Mouse (Mus musculus): ENCODE results near the gene Znhit2. TPM values are rescaled to one million over a fixed set of nuclear protein-coding genes. Genes with fewer than 3 reads are reported as not detected.

Znhit2 gene
- polyA plus RNA-seq, 1 experiment from 2014 or later = 33.9 TPM

DNA sequence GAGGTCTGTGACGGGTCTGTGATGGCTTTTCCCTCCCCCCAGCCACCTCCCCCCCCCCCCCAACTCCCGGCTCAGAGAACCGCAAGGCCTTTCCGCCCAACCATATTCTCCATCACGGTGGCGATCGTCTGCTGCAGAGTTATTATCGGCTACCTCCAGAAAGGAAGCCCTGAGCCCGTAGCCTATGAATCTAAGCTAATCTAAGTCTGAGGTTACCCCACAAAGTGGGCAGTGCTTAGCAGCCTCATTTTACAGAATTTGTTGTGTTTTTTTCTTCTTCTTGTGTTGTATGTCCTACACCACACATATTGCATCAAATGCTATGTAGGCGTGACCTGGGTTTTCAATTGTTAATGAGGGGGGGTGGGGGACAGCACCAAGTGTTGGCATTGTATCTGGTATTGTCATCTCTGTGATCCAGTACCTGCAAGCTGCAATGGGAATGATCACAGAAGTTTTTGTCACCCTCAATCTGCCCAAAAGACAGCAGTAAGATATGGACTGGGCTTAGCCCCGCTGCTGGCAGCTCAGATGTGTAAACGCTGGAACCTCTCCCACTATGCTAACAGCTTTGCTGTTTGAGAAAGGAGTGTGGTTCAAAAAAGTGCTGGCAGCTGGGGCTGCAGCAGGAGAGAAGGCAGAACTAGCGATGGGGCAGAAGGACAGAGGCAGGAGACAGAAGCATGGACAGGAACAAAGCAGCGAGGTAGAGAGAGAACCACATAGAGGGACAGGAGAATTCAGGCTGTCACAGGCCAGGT lies 30.3 kb upstream of the Znhit2 start:
- ATAC-seq (no peak), DNase-seq (ENCODE audit: low spot score) (no peak)
- H3K9ac ChIP-seq (replicated peaks; ENCODE audit: low read depth) = no peak overlapping the region

DNA sequence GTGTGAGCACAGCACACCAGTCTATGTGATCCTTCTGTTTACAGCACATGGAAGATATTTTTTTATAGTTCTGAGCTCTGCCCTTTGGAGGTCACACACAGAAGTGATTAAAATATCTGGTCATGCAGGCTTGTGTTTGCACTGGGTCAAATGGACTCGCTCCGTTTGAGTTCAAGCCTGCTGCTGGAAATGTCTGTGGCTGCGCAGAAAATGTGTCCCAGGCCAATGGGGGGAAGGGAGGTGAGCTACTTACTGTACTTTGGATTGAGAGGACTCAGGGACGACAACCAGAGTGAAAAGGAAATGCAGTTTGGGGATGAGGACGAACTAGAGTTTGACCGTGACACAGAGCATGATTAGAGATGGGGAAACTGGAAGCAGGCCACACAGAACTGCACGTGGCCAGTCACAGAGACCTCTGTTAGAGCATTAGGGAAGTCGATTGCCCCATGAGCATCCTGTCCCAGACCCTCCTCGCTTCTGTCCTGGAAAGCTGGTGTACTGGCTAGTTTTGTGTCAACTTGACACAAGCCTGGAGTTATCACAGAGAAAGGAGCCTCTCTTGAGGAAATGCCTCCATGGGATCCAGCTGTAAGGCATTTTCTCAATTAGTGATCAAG lies 24.9 kb upstream of the Znhit2 start:
- no peaks in the 10 kb centered on the region for H3K27me3 ChIP-seq (replicated peaks; ENCODE audit: insufficient read depth, low read length)
- DNase-seq (ENCODE audit: low spot score) = no peak
- ATAC-seq = no peak
- 60% methylated on average over 9 of the region's 9 CpGs for WGBS
- no peak overlapping the region for H3K27ac ChIP-seq (ENCODE audit: low read length)
- no peaks in the 10 kb centered on the region for H3K36me3 ChIP-seq (ENCODE audit: insufficient read depth, low read length)
- no peak overlapping the region for H3K9ac ChIP-seq (replicated peaks; ENCODE audit: low read depth)
- H3K9me3 ChIP-seq (ENCODE audit: low read length) = no peaks in the 10 kb centered on the region
- no peak overlapping the region for H3K4me2 ChIP-seq (replicated peaks; ENCODE audit: low read depth, low read length)
- TF ChIP-seq EP300 (IDR thresholded peaks at IDR 0.05) (no peak), CTCF (IDR thresholded peaks at IDR 0.05) (no peak)
- H3K4me3 ChIP-seq (ENCODE audit: low read depth, low read length) = no peak overlapping the region
- H3K4me1 ChIP-seq (ENCODE audit: insufficient read depth, low read depth, low read length) = no peaks in the 10 kb centered on the region

More for the DNA sequence above, 30.3 kb upstream of the Znhit2 start:
- H3K9me3 ChIP-seq (ENCODE audit: low read length) = no peaks in the 10 kb centered on the region
- H3K4me1 ChIP-seq (ENCODE audit: insufficient read depth, low read depth, low read length) = no peaks in the 10 kb centered on the region
- no peak overlapping the region for H3K4me3 ChIP-seq (ENCODE audit: low read depth, low read length)
- no peaks in the 10 kb centered on the region for H3K36me3 ChIP-seq (ENCODE audit: insufficient read depth, low read length)
- WGBS = 67% methylated on average over 14 of the region's 14 CpGs
- TF ChIP-seq CTCF (IDR thresholded peaks at IDR 0.05) = no peak
- no peak for TF ChIP-seq EP300 (IDR thresholded peaks at IDR 0.05)
- H3K27me3 ChIP-seq (replicated peaks; ENCODE audit: insufficient read depth, low read length) = no peaks in the 10 kb centered on the region
- no peak overlapping the region for H3K4me2 ChIP-seq (replicated peaks; ENCODE audit: low read depth, low read length)
- H3K27ac ChIP-seq (ENCODE audit: low read length) = no peak overlapping the region

DNA sequence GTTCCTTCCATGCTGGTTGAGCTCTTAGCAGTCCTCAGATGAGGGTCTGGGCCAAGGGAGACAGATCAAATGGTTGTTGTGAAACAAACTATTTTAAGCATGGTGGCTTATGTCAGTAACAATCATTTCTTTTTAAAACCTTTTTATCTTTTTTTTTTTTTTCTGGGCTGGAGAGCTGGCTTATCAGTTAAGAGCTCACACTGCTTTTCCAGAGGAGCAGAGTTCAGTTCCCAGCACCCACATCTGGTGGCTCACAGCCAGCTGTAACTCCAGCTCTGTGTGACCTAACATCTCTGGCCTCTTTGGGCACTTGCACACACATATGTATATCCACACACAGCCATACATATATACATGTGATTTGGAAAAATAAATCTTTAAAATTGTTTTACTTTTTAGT lies 23.3 kb upstream of the Znhit2 start:
- no peak for ATAC-seq
- Histone ChIP-seq H3K4me2 (replicated peaks; ENCODE audit: low read depth, low read length) (no peak overlapping the region), H3K9me3 (ENCODE audit: low read length) (no peaks in the 10 kb centered on the region), H3K27ac (ENCODE audit: low read length) (no peak overlapping the region), H3K4me3 (ENCODE audit: low read depth, low read length) (no peak overlapping the region), H3K27me3 (replicated peaks; ENCODE audit: insufficient read depth, low read length) (no peaks in the 10 kb centered on the region), H3K4me1 (ENCODE audit: insufficient read depth, low read depth, low read length) (no peaks in the 10 kb centered on the region), H3K36me3 (ENCODE audit: insufficient read depth, low read length) (no peaks in the 10 kb centered on the region), H3K9ac (replicated peaks; ENCODE audit: low read depth) (no peak overlapping the region)
- TF ChIP-seq CTCF (IDR thresholded peaks at IDR 0.05) (no peak), EP300 (IDR thresholded peaks at IDR 0.05) (no peak)
- DNase-seq (ENCODE audit: low spot score) = no peak

DNA sequence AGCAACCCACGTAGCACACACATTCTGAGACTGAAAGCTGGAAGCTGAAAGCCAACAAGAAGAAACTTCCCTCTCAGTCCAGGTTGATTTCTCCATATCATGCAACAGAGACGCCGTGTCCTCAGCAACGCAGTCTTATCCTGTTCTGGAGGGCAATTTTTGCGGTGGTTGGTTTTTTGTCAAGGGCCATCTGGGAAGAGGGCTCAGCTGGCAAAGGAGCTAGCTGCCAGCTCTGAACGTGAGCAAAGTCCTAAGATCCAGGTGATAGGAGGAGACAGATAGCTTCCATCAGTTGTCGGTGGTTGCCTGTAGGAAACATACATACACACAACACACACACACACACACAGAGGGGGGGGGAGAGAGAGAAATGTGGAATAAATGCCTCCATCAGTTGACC lies 22.7 kb upstream of the Znhit2 start:
- no peak overlapping the region for H3K4me3 ChIP-seq (ENCODE audit: low read depth, low read length)
- H3K27ac ChIP-seq (ENCODE audit: low read length) = no peak overlapping the region
- no peak for ATAC-seq
- H3K9me3 ChIP-seq (ENCODE audit: low read length) = no peaks in the 10 kb centered on the region
- TF ChIP-seq EP300 (IDR thresholded peaks at IDR 0.05) (no peak), CTCF (IDR thresholded peaks at IDR 0.05) (no peak)
- H3K4me2 ChIP-seq (replicated peaks; ENCODE audit: low read depth, low read length) = no peak overlapping the region
- H3K4me1 ChIP-seq (ENCODE audit: insufficient read depth, low read depth, low read length) = no peaks in the 10 kb centered on the region
- WGBS = 73% methylated on average over 7 of the region's 7 CpGs
- no peaks in the 10 kb centered on the region for H3K36me3 ChIP-seq (ENCODE audit: insufficient read depth, low read length)
- H3K27me3 ChIP-seq (replicated peaks; ENCODE audit: insufficient read depth, low read length) = no peaks in the 10 kb centered on the region
- DNase-seq (ENCODE audit: low spot score) = no peak
- no peak overlapping the region for H3K9ac ChIP-seq (replicated peaks; ENCODE audit: low read depth)

DNA sequence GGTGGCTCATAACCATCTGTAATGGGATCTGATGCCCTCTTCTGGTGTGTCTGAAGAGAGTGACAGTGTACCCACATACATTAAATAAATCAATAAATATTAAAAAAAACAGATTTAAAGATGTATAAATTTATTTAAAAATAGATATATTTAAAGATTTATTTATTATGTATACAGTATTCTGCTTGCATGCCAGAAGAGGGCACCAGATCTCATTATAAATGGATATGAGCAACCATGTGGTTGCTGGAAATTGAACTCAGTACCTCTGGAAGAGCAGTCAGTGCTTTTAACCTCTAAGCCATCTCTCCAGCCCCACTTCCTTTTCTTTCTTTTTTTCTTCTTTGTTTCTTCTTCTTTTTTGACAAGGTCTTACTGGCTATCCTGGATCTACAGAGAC lies 21.0 kb upstream of the Znhit2 start:
- no peak for TF ChIP-seq CTCF (IDR thresholded peaks at IDR 0.05)
- no peak for TF ChIP-seq EP300 (IDR thresholded peaks at IDR 0.05)
- Histone ChIP-seq H3K36me3 (ENCODE audit: insufficient read depth, low read length) (no peaks in the 10 kb centered on the region), H3K4me1 (ENCODE audit: insufficient read depth, low read depth, low read length) (no peaks in the 10 kb centered on the region), H3K9ac (replicated peaks; ENCODE audit: low read depth) (no peak overlapping the region), H3K27ac (ENCODE audit: low read length) (no peak overlapping the region), H3K9me3 (ENCODE audit: low read length) (no peaks in the 10 kb centered on the region), H3K4me3 (ENCODE audit: low read depth, low read length) (no peak overlapping the region), H3K4me2 (replicated peaks; ENCODE audit: low read depth, low read length) (no peak overlapping the region), H3K27me3 (replicated peaks; ENCODE audit: insufficient read depth, low read length) (no peaks in the 10 kb centered on the region)
- DNase-seq (ENCODE audit: low spot score) = no peak
- no peak for ATAC-seq

DNA sequence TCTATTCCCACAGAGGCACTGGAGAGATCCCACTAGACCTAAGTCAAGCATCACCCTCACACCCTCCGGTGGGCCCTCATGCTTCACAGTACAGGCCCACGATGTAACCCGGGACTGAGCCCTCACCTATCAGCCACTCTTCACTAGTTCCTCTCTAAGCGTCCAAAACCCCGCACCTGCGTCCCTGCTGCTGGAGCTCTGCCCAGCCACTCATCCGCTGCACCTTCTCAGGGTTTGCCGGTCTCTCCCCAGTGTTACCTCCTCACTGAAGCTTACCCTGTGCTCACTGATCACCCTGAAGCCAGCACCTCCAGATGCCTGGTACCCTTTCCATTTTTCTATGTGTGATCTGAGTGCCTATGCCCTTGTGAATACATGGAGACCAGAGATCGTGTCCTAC lies 18.7 kb upstream of the Znhit2 start:
- Histone ChIP-seq H3K4me2 (replicated peaks; ENCODE audit: low read depth, low read length) (no peak overlapping the region), H3K9ac (replicated peaks; ENCODE audit: low read depth) (no peak overlapping the region), H3K27me3 (replicated peaks; ENCODE audit: insufficient read depth, low read length) (no peaks in the 10 kb centered on the region), H3K4me3 (ENCODE audit: low read depth, low read length) (no peak overlapping the region), H3K36me3 (ENCODE audit: insufficient read depth, low read length) (no peaks in the 10 kb centered on the region), H3K4me1 (ENCODE audit: insufficient read depth, low read depth, low read length) (peaks cover 6% of the 10 kb centered on the region; the same call in 1 of the 2 replicates), H3K9me3 (ENCODE audit: low read length) (no peaks in the 10 kb centered on the region), H3K27ac (ENCODE audit: low read length) (no peak overlapping the region)
- 68% methylated on average over 9 of the region's 9 CpGs for WGBS
- TF ChIP-seq EP300 (IDR thresholded peaks at IDR 0.05) (no peak), CTCF (IDR thresholded peaks at IDR 0.05) (no peak)
- DNase-seq (ENCODE audit: low spot score) (no peak), ATAC-seq (no peak)

Data from lung, postnatal 0 days (tissue).